Comparison of ENCODE assay signal across 14 mouse cellular contexts in the genomic region with DNA sequence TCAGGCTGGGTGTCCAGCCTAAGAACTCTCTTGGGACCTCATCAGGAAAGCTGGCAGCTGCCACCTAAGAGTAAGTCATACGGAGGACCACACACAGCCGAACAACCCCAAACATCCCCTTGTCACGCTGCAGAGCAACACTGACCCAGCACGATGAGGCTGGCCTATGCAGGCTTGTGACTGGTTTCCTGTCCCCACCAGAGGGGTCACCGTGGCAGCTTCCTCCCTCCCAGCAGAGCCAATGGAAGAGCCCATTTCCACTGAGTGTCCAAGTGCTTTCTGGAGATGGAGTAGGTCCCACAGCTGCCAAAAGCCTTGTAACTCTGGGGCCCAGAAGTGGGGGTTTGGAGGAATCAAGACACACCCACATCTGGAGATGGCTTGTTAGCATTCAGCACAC. TPM values are rescaled to one million over a fixed set of nuclear protein-coding genes. Genes with fewer than 3 reads are reported as not detected.
DNase-seq lines count a peak whose midpoint lies in the region; ATAC-seq and TF ChIP-seq lines count a peak whose summit lies in the region.
"Had no signal": no experiment of that assay in that cellular context is flagged by ENCODE, and none has a peak within 500 bp of the region (broad histone marks: within the 10 kb centered on the region; RNA-seq: fewer than 3 reads in every experiment).

No protein-coding gene starts in this region.

- 0 out of 2 replicates have a peak overlapping the region, but pooled peaks have one; percentile 8 for H3K9ac ChIP-seq in forebrain, embryonic 13.5 days
- no peak overlapping the region for H3K9ac ChIP-seq in forebrain, embryonic 12.5 days
- H3K9ac ChIP-seq in heart, postnatal 0 days (replicated peaks; ENCODE audit: low read depth, low read length), result 0 out of 2 replicates have a peak overlapping the region, but pooled peaks have one; percentile 28
- H3K9ac ChIP-seq: limb, embryonic 12.5 days; midbrain, embryonic 13.5 days had no signal

- peaks cover 93% of the 10 kb centered on the region for H3K36me3 ChIP-seq in forebrain, embryonic 13.5 days (ENCODE audit: poor library complexity, severe bottlenecking)
- peaks cover 77% of the 10 kb centered on the region for H3K36me3 ChIP-seq in forebrain, embryonic 12.5 days (replicated peaks)
- H3K36me3 ChIP-seq in heart, postnatal 0 days (replicated peaks; ENCODE audit: control insufficient read depth, insufficient read depth, low read length), result peaks cover 73% of the 10 kb centered on the region

- no peaks in the 10 kb centered on the region for H3K9me3 ChIP-seq in forebrain, embryonic 13.5 days (replicated peaks)
- no peaks in the 10 kb centered on the region for H3K9me3 ChIP-seq in forebrain, embryonic 12.5 days
- H3K9me3 ChIP-seq in heart, postnatal 0 days (replicated peaks; ENCODE audit: control insufficient read depth, low read length), result no peaks in the 10 kb centered on the region
- H3K9me3 ChIP-seq: limb, embryonic 12.5 days; midbrain, embryonic 13.5 days had no signal

- ATAC-seq in forebrain, embryonic 13.5 days, result no peak
- ATAC-seq in forebrain, embryonic 12.5 days (ENCODE audit: low FRiP score), result no peak
- peak; percentile 24 for ATAC-seq in heart, postnatal 0 days (ENCODE audit: insufficient read depth, low read depth)
- ATAC-seq: forebrain, embryonic 14.5 days; inflammation-experienced regulatory T-cells, adult 6 months; midbrain, embryonic 13.5 days had no signal

- no peak overlapping the region for H3K4me2 ChIP-seq in forebrain, embryonic 13.5 days
- no peak overlapping the region for H3K4me2 ChIP-seq in forebrain, embryonic 12.5 days
- H3K4me2 ChIP-seq in heart, postnatal 0 days (ENCODE audit: low read depth, low read length), result no peak overlapping the region
- H3K4me2 ChIP-seq: limb, embryonic 12.5 days; midbrain, embryonic 13.5 days had no signal

- H3K27ac ChIP-seq in forebrain, embryonic 13.5 days, result no peak overlapping the region
- H3K27ac ChIP-seq in forebrain, embryonic 12.5 days, result no peak overlapping the region
- peak overlapping the region; percentile 70 for H3K27ac ChIP-seq in heart, postnatal 0 days (ENCODE audit: low read depth)
- H3K27ac ChIP-seq in left cerebral cortex, adult 2 months, result peak overlapping the region; percentile 47; the same call in 1 of the 2 replicates
- H3K27ac ChIP-seq: limb, embryonic 12.5 days; midbrain, embryonic 13.5 days had no signal

- TF ChIP-seq CTCF in heart, postnatal 0 days (IDR thresholded peaks at IDR 0.05; ENCODE audit: low read depth), result no peak
- no peak for TF ChIP-seq CTCF in left cerebral cortex, adult 2 months (IDR thresholded peaks at IDR 0.05)

- TF ChIP-seq EP300 in heart, postnatal 0 days (IDR thresholded peaks at IDR 0.05; ENCODE audit: low read depth), result no peak

- H3K27me3 ChIP-seq in forebrain, embryonic 13.5 days, result no peaks in the 10 kb centered on the region
- H3K27me3 ChIP-seq in forebrain, embryonic 12.5 days, result no peaks in the 10 kb centered on the region
- H3K27me3 ChIP-seq in heart, postnatal 0 days (ENCODE audit: control insufficient read depth, insufficient read depth, low read length), result no peaks in the 10 kb centered on the region
- H3K27me3 ChIP-seq: limb, embryonic 12.5 days; midbrain, embryonic 13.5 days had no signal

- WGBS in forebrain, embryonic 13.5 days, result 89% methylated on average over 5 of the region's 5 CpGs
- WGBS in forebrain, embryonic 12.5 days, result 91% methylated on average over 5 of the region's 5 CpGs
- WGBS in heart, postnatal 0 days, result 45% methylated on average over 5 of the region's 5 CpGs

- intact Hi-C loops in left cerebral cortex, adult 2 months (cut with DNase I), result no loop called here
- intact Hi-C loops in left cerebral cortex, postnatal 10 days (cut with DNase I), result no loop called here

- DNase-seq in heart, postnatal 0 days (ENCODE audit: low spot score), result no peak
- no peak for DNase-seq in heart, adult 9 months (ENCODE audit: low spot score in 2 of 2)
- DNase-seq in left cerebral cortex, adult 2 months (ENCODE audit: extremely low spot score in 1 of 2, low spot score in 2 of 2), result no peak
- no peak for DNase-seq in left cerebral cortex, postnatal 10 days (ENCODE audit: extremely low spot score in 1 of 2, low spot score in 2 of 2)
- DNase-seq in 3134 (ENCODE audit: extremely low read depth, insufficient read length, low spot score), result peak; percentile 78
- no peak for DNase-seq in frontal cortex, postnatal 10 days (ENCODE audit: low spot score in 2 of 2)
- DNase-seq: right cerebral cortex, postnatal 25 days; thymus, adult 18-20 months had no signal

- H3K4me1 ChIP-seq in forebrain, embryonic 13.5 days, result no peaks in the 10 kb centered on the region
- no peaks in the 10 kb centered on the region for H3K4me1 ChIP-seq in forebrain, embryonic 12.5 days
- peaks cover 12% of the 10 kb centered on the region for H3K4me1 ChIP-seq in heart, postnatal 0 days (ENCODE audit: control insufficient read depth, insufficient read depth)
- H3K4me1 ChIP-seq: limb, embryonic 12.5 days; midbrain, embryonic 13.5 days had no signal

- H3K4me3 ChIP-seq in forebrain, embryonic 13.5 days, result no peak overlapping the region
- no peak overlapping the region for H3K4me3 ChIP-seq in forebrain, embryonic 12.5 days (replicated peaks)
- H3K4me3 ChIP-seq in heart, postnatal 0 days (ENCODE audit: low read depth, low read length), result no peak overlapping the region
- H3K4me3 ChIP-seq in left cerebral cortex, adult 2 months, result no peak overlapping the region
- H3K4me3 ChIP-seq: limb, embryonic 12.5 days; midbrain, embryonic 13.5 days had no signal

RNA-seq across cellular contexts. Expression of gene Btbd6, which starts 14.4 kb away (rescaled TPM):
- 30.3 and 32.7 TPM in 2 replicates for polyA plus RNA-seq in forebrain, embryonic 13.5 days (2015; fragmentation: Nextera tagmentation; extraction: Ambion mirVana)
- 28.2 and 29.2 TPM in 2 replicates for polyA plus RNA-seq in forebrain, embryonic 12.5 days (2016; fragmentation: Nextera tagmentation; extraction: Ambion mirVana)
- 62.7 and 70.2 TPM in 2 replicates for total RNA-seq in heart, postnatal 0 days (2014; rRNA removed; ENCODE audit: low replicate concordance)
- 20.4 and 21.6 TPM in 2 replicates for polyA plus RNA-seq in heart, postnatal 0 days (2015; fragmentation: Nextera tagmentation; extraction: Ambion mirVana)
- 10 to 100 TPM; 60.2 to 64.5 TPM for total RNA-seq in left cerebral cortex, adult 2 months (2021)
- total RNA-seq in left cerebral cortex, postnatal 10 days (2021), result 10 to 100 TPM; 61.0 to 61.9 TPM

RNA-seq across cellular contexts. Expression of gene Nudt14, which starts 19.9 kb away (rescaled TPM):
- polyA plus RNA-seq in forebrain, embryonic 13.5 days (2015; fragmentation: Nextera tagmentation; extraction: Ambion mirVana), result 57.1 and 61.2 TPM in 2 replicates
- polyA plus RNA-seq in forebrain, embryonic 12.5 days (2016; fragmentation: Nextera tagmentation; extraction: Ambion mirVana), result 51.5 and 54.4 TPM in 2 replicates
- 13.5 and 33.9 TPM in 2 replicates for total RNA-seq in heart, postnatal 0 days (2014; rRNA removed; ENCODE audit: low replicate concordance)
- polyA plus RNA-seq in heart, postnatal 0 days (2015; fragmentation: Nextera tagmentation; extraction: Ambion mirVana), result 28.2 and 33.2 TPM in 2 replicates
- 10 to 100 TPM; 10.1 to 13.7 TPM for total RNA-seq in left cerebral cortex, adult 2 months (2021)
- total RNA-seq in left cerebral cortex, postnatal 10 days (2021), result 10 to 100 TPM; 11.8 to 13.2 TPM

RNA-seq across cellular contexts. Expression of gene Jag2, which starts 32.3 kb away (rescaled TPM):
- polyA plus RNA-seq in forebrain, embryonic 13.5 days (2015; fragmentation: Nextera tagmentation; extraction: Ambion mirVana), result 4.1 TPM in 2 replicates
- polyA plus RNA-seq in forebrain, embryonic 12.5 days (2016; fragmentation: Nextera tagmentation; extraction: Ambion mirVana), result 5.6 and 6.2 TPM in 2 replicates
- total RNA-seq in heart, postnatal 0 days (2014; rRNA removed; ENCODE audit: low replicate concordance), result 22.7 and 58.5 TPM in 2 replicates
- polyA plus RNA-seq in heart, postnatal 0 days (2015; fragmentation: Nextera tagmentation; extraction: Ambion mirVana), result 1.8 and 3.3 TPM in 2 replicates
- total RNA-seq in left cerebral cortex, adult 2 months (2021), result 10 to 100 TPM; 57.9 to 62.2 TPM
- 10 to 100 TPM; 60.0 to 60.9 TPM for total RNA-seq in left cerebral cortex, postnatal 10 days (2021)

RNA-seq across cellular contexts. Expression of gene Brf1, which starts 38.6 kb away (rescaled TPM):
- polyA plus RNA-seq in forebrain, embryonic 13.5 days (2015; fragmentation: Nextera tagmentation; extraction: Ambion mirVana), result 62.5 and 68.8 TPM in 2 replicates
- polyA plus RNA-seq in forebrain, embryonic 12.5 days (2016; fragmentation: Nextera tagmentation; extraction: Ambion mirVana), result 70.2 and 74.2 TPM in 2 replicates
- total RNA-seq in heart, postnatal 0 days (2014; rRNA removed; ENCODE audit: low replicate concordance), result 26.0 and 51.9 TPM in 2 replicates
- 24.5 TPM in 2 replicates for polyA plus RNA-seq in heart, postnatal 0 days (2015; fragmentation: Nextera tagmentation; extraction: Ambion mirVana)
- total RNA-seq in left cerebral cortex, adult 2 months (2021), result 10 to 100 TPM; 45.6 to 46.6 TPM
- 10 to 100 TPM; 53.8 to 54.2 TPM for total RNA-seq in left cerebral cortex, postnatal 10 days (2021)

RNA-seq across cellular contexts. Expression of gene Pacs2, which starts 52.4 kb away (rescaled TPM):
- 17.4 and 20.9 TPM in 2 replicates for polyA plus RNA-seq in forebrain, embryonic 13.5 days (2015; fragmentation: Nextera tagmentation; extraction: Ambion mirVana)
- 26.3 and 27.6 TPM in 2 replicates for polyA plus RNA-seq in forebrain, embryonic 12.5 days (2016; fragmentation: Nextera tagmentation; extraction: Ambion mirVana)
- total RNA-seq in heart, postnatal 0 days (2014; rRNA removed; ENCODE audit: low replicate concordance), result 20.4 and 38.5 TPM in 2 replicates
- polyA plus RNA-seq in heart, postnatal 0 days (2015; fragmentation: Nextera tagmentation; extraction: Ambion mirVana), result 4.3 and 5.1 TPM in 2 replicates
- 10 to 100 TPM; 62.8 to 68.0 TPM for total RNA-seq in left cerebral cortex, adult 2 months (2021)
- 100 to 1,000 TPM; 126 to 128 TPM for total RNA-seq in left cerebral cortex, postnatal 10 days (2021)

Comparison
In these comparisons a context has a peak if more than half of its experiments do, and no peak if none do; other contexts are left out.
1. H3K27ac ChIP-seq: peak in heart, postnatal 0 days (single experiment) and left cerebral cortex, adult 2 months (single experiment); none in forebrain, embryonic 13.5 days (single experiment) and forebrain, embryonic 12.5 days (single experiment).